Mouse (Mus musculus) limb, embryonic 14.5 days (tissue): ENCODE data around the gene Slc8a3. TPM values are rescaled to one million over a fixed set of nuclear protein-coding genes. Genes with fewer than 3 reads are reported as not detected.

Experiments
- ATAC-seq: fragments of 200-750 bp; cut with Nextera tagmentation; 2 replicates; pipeline ENCODE4 v1.8.0; 2017; ENCODE audit warnings: low read depth, moderate number of reproducible peaks, moderate TSS enrichment; ENCODE audit not compliant: low FRiP score
- DNase-seq: peaks from one replicate; pipeline ENCODE4 v3.0.0-alpha.2; 2015; ENCODE audit warnings: low spot score
- H3K27ac ChIP-seq: fragments of 300-500 bp; sonication (generic); replicated peaks from 2 replicates; pipeline ENCODE4 v1.5.1; 2014; ENCODE audit warnings: low read depth, mild to moderate bottlenecking, low read length, moderate library complexity, mixed read lengths
- H3K27me3 ChIP-seq: fragments of 300-500 bp; sonication (generic); 2 replicates; pipeline ENCODE4 v1.6.1; 2014; ENCODE audit warnings: low read length, mixed read lengths; ENCODE audit not compliant: control insufficient read depth, insufficient read depth
- H3K36me3 ChIP-seq: fragments of 300-500 bp; sonication (generic); 2 replicates; pipeline ENCODE4 v1.6.1; 2014; ENCODE audit warnings: mild to moderate bottlenecking, low read length, moderate library complexity, mixed read lengths; ENCODE audit not compliant: control insufficient read depth, insufficient read depth
- H3K4me1 ChIP-seq: fragments of 300-500 bp; sonication (generic); 2 replicates; pipeline ENCODE4 v1.6.1; 2014; ENCODE audit warnings: antibody characterized with exemption, low read length, mixed read lengths; ENCODE audit not compliant: control insufficient read depth, insufficient read depth
- H3K4me2 ChIP-seq: fragments of 300-500 bp; sonication (generic); replicated peaks from 2 replicates; pipeline ENCODE4 v1.6.1; 2014; ENCODE audit warnings: low read depth, mild to moderate bottlenecking, low read length, moderate library complexity; ENCODE audit not compliant: severe bottlenecking
- H3K4me3 ChIP-seq: fragments of 300-500 bp; sonication (generic); replicated peaks from 2 replicates; pipeline ENCODE4 v1.5.1; 2014; ENCODE audit warnings: low read length
- H3K9ac ChIP-seq: fragments of 300-500 bp; sonication (generic); 2 replicates; pipeline ENCODE4 v1.6.1; 2014; ENCODE audit warnings: mild to moderate bottlenecking, low read depth, low read length, moderate library complexity; ENCODE audit not compliant: severe bottlenecking
- H3K9me3 ChIP-seq: fragments of 300-500 bp; sonication (generic); 2 replicates; pipeline ENCODE4 v1.6.1; 2016; ENCODE audit warnings: low read length; ENCODE audit not compliant: control insufficient read depth
- POLR2A ChIP-seq: fragments of 200-500 bp; IDR thresholded peaks from 2 replicates; pipeline ENCODE4 v1.8.0; 2012; ENCODE audit warnings: inconsistent platforms, mild to moderate bottlenecking, moderate library complexity, borderline replicate concordance; ENCODE audit not compliant: insufficient read depth, insufficient read length; ENCODE audit errors: extremely low read depth
- WGBS: fragments of 180-500 bp; shearing (Covaris S2); extraction: QIAGEN DNeasy Blood & Tissue Kit; methylation state at CpG from one replicate; pipeline ENCODE4 v1.1.7; 2014; 5-methylcytosine and 5-hydroxymethylcytosine counted together
- polyA plus RNA-seq, 2 experiments: library from polyadenylated mRNA; depleted of rRNA in 1 of 2; stranded (reverse) in 1 of 2; unstranded in 1 of 2; fragments of >200 nt; fragmentation: Nextera tagmentation in 1 of 2; extraction: Ambion mirVana in 1 of 2; gene quantifications; 2 replicates each; pipeline versions ENCODE4 v1.2.1 to v1.2.3; 2012 to 2014

Slc8a3 gene
- polyA plus RNA-seq, 2 experiments: 2.5 to 4.2 TPM

DNA sequence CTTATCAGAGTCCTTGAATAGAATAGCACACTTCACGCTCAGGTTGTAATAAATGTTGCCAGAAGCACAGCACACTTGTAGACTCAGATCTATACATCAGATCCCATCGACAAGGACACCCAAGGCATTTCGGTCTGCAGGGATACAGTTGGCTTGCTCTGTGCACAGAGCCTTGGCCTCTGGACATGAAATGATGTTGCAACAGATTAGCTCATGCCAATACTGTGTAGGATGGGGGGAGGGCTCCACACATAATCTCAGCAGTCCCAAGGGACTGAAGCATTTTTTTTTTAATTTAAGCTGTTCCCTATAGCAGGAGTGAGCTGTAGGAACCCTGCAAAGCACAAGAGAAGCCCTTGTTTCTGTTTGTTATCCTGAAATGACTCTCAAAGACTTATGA lies 74.8 kb downstream of the Slc8a3 start:
- DNase-seq (no peak), ATAC-seq (no peak)
- H3K9me3 ChIP-seq: no peaks in the 10 kb centered on the region
- no peaks in the 10 kb centered on the region for H3K27me3 ChIP-seq
- no peak overlapping the region for H3K4me2 ChIP-seq
- no peak for TF ChIP-seq POLR2A
- 88% methylated on average over 3 of the region's 3 CpGs for WGBS
- H3K27ac ChIP-seq: no peak overlapping the region
- H3K4me1 ChIP-seq: no peaks in the 10 kb centered on the region
- no peak overlapping the region for H3K9ac ChIP-seq
- no peaks in the 10 kb centered on the region for H3K36me3 ChIP-seq
- H3K4me3 ChIP-seq: no peak overlapping the region

DNA sequence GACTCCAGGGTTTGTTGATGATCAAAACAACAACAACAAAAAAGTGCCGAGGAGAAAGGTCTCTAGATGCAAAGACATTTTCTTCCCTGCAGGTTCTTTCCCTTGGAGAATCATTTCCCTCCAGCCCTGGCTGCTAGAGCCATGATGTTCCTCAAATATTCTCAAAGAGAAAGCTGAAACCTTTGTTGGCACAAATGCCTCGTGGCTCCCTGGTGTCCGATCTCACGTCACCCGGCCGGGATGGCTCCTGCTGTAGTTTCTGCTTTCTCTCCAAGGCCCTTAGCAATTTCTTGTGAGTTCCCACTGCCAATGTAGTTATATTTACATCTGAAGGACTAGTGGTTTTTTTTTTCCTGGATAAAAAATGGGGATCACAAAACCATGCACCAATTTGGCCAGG lies 87.6 kb downstream of the Slc8a3 start:
- H3K9ac ChIP-seq: no peak overlapping the region
- H3K9me3 ChIP-seq: no peaks in the 10 kb centered on the region
- DNase-seq (no peak), ATAC-seq (no peak)
- TF ChIP-seq POLR2A: no peak
- H3K27me3 ChIP-seq: no peaks in the 10 kb centered on the region
- WGBS: 64% methylated on average over 6 of the region's 6 CpGs
- H3K4me2 ChIP-seq: no peak overlapping the region
- H3K4me1 ChIP-seq: no peaks in the 10 kb centered on the region
- H3K36me3 ChIP-seq: no peaks in the 10 kb centered on the region
- H3K27ac ChIP-seq: no peak overlapping the region
- H3K4me3 ChIP-seq: no peak overlapping the region

DNA sequence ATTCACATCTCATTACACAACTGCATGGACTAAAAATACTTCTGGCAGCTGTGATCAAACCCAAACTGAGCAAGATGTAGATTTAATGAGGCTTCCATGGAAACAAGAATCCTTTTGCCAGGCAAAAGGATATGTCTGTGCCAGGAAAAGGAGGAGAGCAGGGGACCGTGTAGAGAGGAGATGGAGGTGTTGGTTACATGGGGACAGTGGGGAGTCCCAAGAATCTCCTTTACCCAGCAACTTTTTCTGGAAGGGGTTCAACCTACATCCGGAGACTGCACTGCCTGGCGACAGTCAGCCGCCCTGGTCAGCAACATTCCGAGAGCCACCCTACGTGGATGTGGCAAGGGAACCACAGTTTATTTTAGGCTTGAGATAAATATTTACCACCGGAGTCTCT lies 88.0 kb downstream of the Slc8a3 start:
- Histone ChIP-seq H3K4me3 (no peak overlapping the region), H3K27ac (no peak overlapping the region), H3K9me3 (no peaks in the 10 kb centered on the region), H3K9ac (no peak overlapping the region), H3K4me2 (no peak overlapping the region), H3K4me1 (no peaks in the 10 kb centered on the region), H3K36me3 (no peaks in the 10 kb centered on the region), H3K27me3 (no peaks in the 10 kb centered on the region)
- WGBS: 87% methylated on average over 7 of the region's 7 CpGs
- DNase-seq: no peak
- ATAC-seq: no peak
- TF ChIP-seq POLR2A: no peak

DNA sequence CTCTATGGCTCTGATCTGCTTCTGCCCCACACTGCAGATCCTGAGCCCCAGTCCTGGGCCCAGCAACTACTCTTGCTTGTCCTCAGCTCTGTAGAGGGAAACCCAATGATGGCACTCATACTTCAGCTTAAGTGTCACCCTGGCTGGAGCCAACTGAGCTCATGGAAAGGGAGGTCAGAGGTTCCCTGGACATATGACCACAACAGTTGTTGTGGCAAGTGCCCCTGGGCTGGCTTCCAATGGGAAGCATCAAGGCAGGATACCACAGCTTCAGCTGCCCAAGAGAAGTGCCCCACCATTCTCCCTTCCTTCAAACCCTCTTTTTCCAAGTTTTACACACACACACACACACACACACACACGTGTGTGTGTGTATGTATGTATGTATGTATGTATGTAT lies 88.5 kb downstream of the Slc8a3 start:
- H3K27ac ChIP-seq: no peak overlapping the region
- no peak for TF ChIP-seq POLR2A
- no peaks in the 10 kb centered on the region for H3K36me3 ChIP-seq
- H3K4me1 ChIP-seq: no peaks in the 10 kb centered on the region
- H3K4me2 ChIP-seq: no peak overlapping the region
- DNase-seq: no peak
- ATAC-seq: no peak
- no peak overlapping the region for H3K4me3 ChIP-seq
- no peak overlapping the region for H3K9ac ChIP-seq
- 73% methylated on average over 1 of the region's 1 CpGs for WGBS
- no peaks in the 10 kb centered on the region for H3K9me3 ChIP-seq
- no peaks in the 10 kb centered on the region for H3K27me3 ChIP-seq

DNA sequence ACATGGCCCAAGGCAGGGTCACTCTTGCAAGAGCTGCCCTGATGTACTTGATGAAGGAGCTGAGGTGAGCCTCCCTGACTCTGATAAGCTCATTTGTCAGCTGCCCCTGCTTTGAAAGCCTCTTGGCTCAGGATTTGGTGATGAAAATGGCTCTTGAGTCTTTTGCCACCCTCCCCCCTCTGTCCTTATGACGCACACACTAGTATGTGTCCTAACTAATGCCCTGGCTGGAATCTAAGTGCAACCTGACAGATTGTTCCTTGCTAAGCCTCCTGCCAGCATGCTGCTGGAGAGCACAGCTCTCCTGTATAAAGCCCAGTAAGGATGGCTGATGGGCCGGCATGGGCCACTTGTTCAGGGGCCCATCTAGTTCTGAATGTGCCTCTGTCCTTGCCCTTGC lies 91.3 kb downstream of the Slc8a3 start:
- no peak for DNase-seq
- no peaks in the 10 kb centered on the region for H3K36me3 ChIP-seq
- H3K27ac ChIP-seq: no peak overlapping the region
- ATAC-seq: no peak
- no peak overlapping the region for H3K4me2 ChIP-seq
- no peak overlapping the region for H3K9ac ChIP-seq
- no peak overlapping the region for H3K4me3 ChIP-seq
- H3K4me1 ChIP-seq: no peaks in the 10 kb centered on the region
- 87% methylated on average over 2 of the region's 2 CpGs for WGBS
- H3K9me3 ChIP-seq: no peaks in the 10 kb centered on the region
- no peaks in the 10 kb centered on the region for H3K27me3 ChIP-seq
- TF ChIP-seq POLR2A: no peak

DNA sequence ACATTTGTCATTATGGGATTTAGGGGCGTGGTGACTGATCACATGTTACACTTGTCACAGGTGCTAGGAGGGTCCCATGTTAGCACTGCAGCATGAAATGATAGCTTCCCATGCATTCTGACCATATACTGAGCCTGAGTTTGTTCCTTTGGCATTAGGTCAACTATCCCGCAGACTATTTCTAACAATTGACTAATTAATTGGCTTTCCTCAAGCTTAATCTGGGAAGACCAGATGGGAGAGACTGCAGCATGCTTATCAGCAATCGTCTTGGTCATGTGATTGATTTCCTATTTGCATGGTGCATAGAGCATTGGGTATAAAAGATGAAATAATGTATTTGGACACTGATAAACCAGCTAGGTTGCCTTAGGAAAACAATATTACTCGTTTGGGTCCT lies 91.9 kb downstream of the Slc8a3 start:
- DNase-seq (no peak), ATAC-seq (no peak)
- no peak for TF ChIP-seq POLR2A
- no peaks in the 10 kb centered on the region for H3K27me3 ChIP-seq
- no peaks in the 10 kb centered on the region for H3K9me3 ChIP-seq
- no peak overlapping the region for H3K27ac ChIP-seq
- WGBS: 82% methylated on average over 4 of the region's 4 CpGs
- no peak overlapping the region for H3K9ac ChIP-seq
- H3K36me3 ChIP-seq: no peaks in the 10 kb centered on the region
- H3K4me3 ChIP-seq: no peak overlapping the region
- H3K4me1 ChIP-seq: no peaks in the 10 kb centered on the region
- no peak overlapping the region for H3K4me2 ChIP-seq
